In genomic region chr7:80917916-80918465, GRCm38 (mm10) we compare ENCODE assay signal across 20 mouse cellular contexts. TPM values are rescaled to one million over a fixed set of nuclear protein-coding genes. Genes with fewer than 3 reads are reported as not detected.
DNase-seq lines count a peak whose midpoint lies in the region; ATAC-seq lines count a peak whose summit lies in the region.
"Had no signal": no experiment of that assay in that cellular context is flagged by ENCODE, and none has a peak within 500 bp of the region (broad histone marks: within the 10 kb centered on the region; RNA-seq: fewer than 3 reads in every experiment).

No protein-coding gene starts in this region.

- 67% methylated on average over 4 of the region's 4 CpGs for WGBS in liver, embryonic 16.5 days (ENCODE audit: insufficient replicate concordance)
- 88% methylated on average over 4 of the region's 4 CpGs for WGBS in limb, embryonic 10.5 days

- no peak overlapping the region for H3K27ac ChIP-seq in liver, embryonic 16.5 days (ENCODE audit: low read length)
- no peak overlapping the region for H3K27ac ChIP-seq in limb, embryonic 10.5 days
- H3K27ac ChIP-seq: forebrain, embryonic 10.5 days; heart, adult 2 months; hindbrain, embryonic 12.5 days; liver, embryonic 15.5 days; midbrain, embryonic 13.5 days; neural tube, embryonic 12.5 days had no signal

- no peak overlapping the region for H3K9ac ChIP-seq in liver, embryonic 16.5 days (ENCODE audit: low read depth, low read length)
- H3K9ac ChIP-seq: hindbrain, embryonic 12.5 days; liver, embryonic 15.5 days; midbrain, embryonic 13.5 days; neural tube, embryonic 12.5 days had no signal

- no peaks in the 10 kb centered on the region for H3K9me3 ChIP-seq in liver, embryonic 16.5 days (replicated peaks; ENCODE audit: control insufficient read depth, low read length)
- no peaks in the 10 kb centered on the region for H3K9me3 ChIP-seq in limb, embryonic 10.5 days (replicated peaks)
- H3K9me3 ChIP-seq: forebrain, embryonic 10.5 days; hindbrain, embryonic 12.5 days; liver, embryonic 15.5 days; midbrain, embryonic 13.5 days; neural tube, embryonic 12.5 days had no signal

- H3K4me1 ChIP-seq in liver, embryonic 16.5 days (ENCODE audit: control insufficient read depth, low read depth, low read length): peaks cover 8% of the 10 kb centered on the region
- H3K4me1 ChIP-seq in limb, embryonic 10.5 days: no peaks in the 10 kb centered on the region
- H3K4me1 ChIP-seq: forebrain, embryonic 10.5 days; hindbrain, embryonic 12.5 days; midbrain, embryonic 13.5 days; neural tube, embryonic 12.5 days had no signal

- DNase-seq in liver: no peak
- peak; percentile 72 for DNase-seq in CD4-positive helper T cell, adult 2 months (ENCODE audit: low read depth, low spot score)
- peak; percentile 74 to 77 for DNase-seq in kidney, postnatal 25 days
- DNase-seq in lung, postnatal 4 days: no peak
- DNase-seq in limb, embryonic 10.5 days (ENCODE audit: low spot score): no peak
- DNase-seq: adrenal gland, adult 2 months; cerebellum, adult 11 months; cerebellum, adult 9-11 months; gastrocnemius, postnatal 25 days; heart, adult 2 months; right cerebral cortex, postnatal 14 days had no signal

- H3K36me3 ChIP-seq in liver, embryonic 16.5 days (ENCODE audit: control insufficient read depth, insufficient read depth): peaks cover 19% of the 10 kb centered on the region
- peaks cover 98% of the 10 kb centered on the region for H3K36me3 ChIP-seq in limb, embryonic 10.5 days

- ATAC-seq in liver, embryonic 16.5 days (ENCODE audit: low read depth): peak; percentile 35; the same call in 1 of the 2 replicates
- peak; percentile 56 for ATAC-seq in CD4-positive, CD25-positive, alpha-beta regulatory T cell, adult 4 months
- ATAC-seq: lung, postnatal 0 days; midbrain, embryonic 13.5 days; Patski had no signal

- no peaks in the 10 kb centered on the region for H3K27me3 ChIP-seq in liver, embryonic 16.5 days (ENCODE audit: control insufficient read depth, insufficient read depth, low read depth, low read length)
- no peaks in the 10 kb centered on the region for H3K27me3 ChIP-seq in limb, embryonic 10.5 days (ENCODE audit: low read depth, poor library complexity, severe bottlenecking)
- H3K27me3 ChIP-seq: hindbrain, embryonic 12.5 days; liver, embryonic 15.5 days; midbrain, embryonic 13.5 days; neural tube, embryonic 12.5 days; Patski had no signal

- H3K4me2 ChIP-seq in liver, embryonic 16.5 days (ENCODE audit: low read depth, low read length): no peak overlapping the region
- H3K4me2 ChIP-seq: hindbrain, embryonic 12.5 days; liver, embryonic 15.5 days; midbrain, embryonic 13.5 days; neural tube, embryonic 12.5 days had no signal

- H3K4me3 ChIP-seq in liver, embryonic 16.5 days (ENCODE audit: low read depth, low read length): no peak overlapping the region
- no peak overlapping the region for H3K4me3 ChIP-seq in limb, embryonic 10.5 days
- H3K4me3 ChIP-seq: forebrain, embryonic 10.5 days; heart, adult 2 months; hindbrain, embryonic 12.5 days; liver, embryonic 15.5 days; midbrain, embryonic 13.5 days; neural tube, embryonic 12.5 days had no signal

RNA-seq across cellular contexts. Expression of gene Nmb, which starts 13.1 kb away (rescaled TPM):
- 1.2 and 1.6 TPM in 2 replicates for polyA plus RNA-seq in liver, embryonic 16.5 days (2015; fragmentation: Nextera tagmentation; extraction: Ambion mirVana)
- 10 to 100 TPM; 79.7 to 81.7 TPM for polyA plus RNA-seq in CD4-positive, CD25-positive, alpha-beta regulatory T cell, adult 4 months (2017; shearing (Covaris generic))
- 9.1 and 9.2 TPM in 2 replicates for polyA plus RNA-seq in limb, embryonic 10.5 days (2016; fragmentation: Nextera tagmentation; extraction: Ambion mirVana)

RNA-seq across cellular contexts. Expression of gene Wdr73, which starts 16.9 kb away (rescaled TPM):
- polyA plus RNA-seq in liver, embryonic 16.5 days (2015; fragmentation: Nextera tagmentation; extraction: Ambion mirVana): 10.8 and 12.1 TPM in 2 replicates
- polyA plus RNA-seq in CD4-positive, CD25-positive, alpha-beta regulatory T cell, adult 4 months (2017; shearing (Covaris generic)): 10 to 100 TPM; 20.6 to 33.8 TPM
- polyA plus RNA-seq in limb, embryonic 10.5 days (2016; fragmentation: Nextera tagmentation; extraction: Ambion mirVana): 49.5 and 54.5 TPM in 2 replicates

RNA-seq across cellular contexts. Expression of gene Sec11a, which starts 29.6 kb away (rescaled TPM):
- 98.7 and 99.0 TPM in 2 replicates for polyA plus RNA-seq in liver, embryonic 16.5 days (2015; fragmentation: Nextera tagmentation; extraction: Ambion mirVana)
- 100 to 1,000 TPM; 260 to 342 TPM for polyA plus RNA-seq in CD4-positive, CD25-positive, alpha-beta regulatory T cell, adult 4 months (2017; shearing (Covaris generic))
- 191 and 201 TPM in 2 replicates for polyA plus RNA-seq in limb, embryonic 10.5 days (2016; fragmentation: Nextera tagmentation; extraction: Ambion mirVana)

RNA-seq across cellular contexts. Expression of gene Zscan2, which starts 57.3 kb away (rescaled TPM):
- polyA plus RNA-seq in liver, embryonic 16.5 days (2015; fragmentation: Nextera tagmentation; extraction: Ambion mirVana): 0.30 and 0.36 TPM in 2 replicates
- 1 to 10 TPM; 3.8 to 4.2 TPM for polyA plus RNA-seq in CD4-positive, CD25-positive, alpha-beta regulatory T cell, adult 4 months (2017; shearing (Covaris generic))
- 4.0 and 4.3 TPM in 2 replicates for polyA plus RNA-seq in limb, embryonic 10.5 days (2016; fragmentation: Nextera tagmentation; extraction: Ambion mirVana)

Comparison
In these comparisons a context has a peak if more than half of its experiments do, and no peak if none do; other contexts are left out.
1. DNase-seq: peak in CD4-positive helper T cell, adult 2 months (single experiment) and kidney, postnatal 25 days (2 of 2); none in liver (single experiment), lung, postnatal 4 days (0 of 2) and limb, embryonic 10.5 days (single experiment).